Mouse (Mus musculus) central nervous system, embryonic 14 days (tissue): ENCODE results near the gene Vmn1r152. TPM values are rescaled to one million over a fixed set of nuclear protein-coding genes. Genes with fewer than 3 reads are reported as not detected.

Experiments
- polyA plus RNA-seq: library from polyadenylated mRNA; depleted of rRNA; stranded (reverse); fragments of >200 nt; gene quantifications from 2 replicates; pipeline ENCODE4 v1.2.3, GENCODE M21; 2012; rRNA removed

Vmn1r152 gene
- not detected in 2 replicates for polyA plus RNA-seq

DNA sequence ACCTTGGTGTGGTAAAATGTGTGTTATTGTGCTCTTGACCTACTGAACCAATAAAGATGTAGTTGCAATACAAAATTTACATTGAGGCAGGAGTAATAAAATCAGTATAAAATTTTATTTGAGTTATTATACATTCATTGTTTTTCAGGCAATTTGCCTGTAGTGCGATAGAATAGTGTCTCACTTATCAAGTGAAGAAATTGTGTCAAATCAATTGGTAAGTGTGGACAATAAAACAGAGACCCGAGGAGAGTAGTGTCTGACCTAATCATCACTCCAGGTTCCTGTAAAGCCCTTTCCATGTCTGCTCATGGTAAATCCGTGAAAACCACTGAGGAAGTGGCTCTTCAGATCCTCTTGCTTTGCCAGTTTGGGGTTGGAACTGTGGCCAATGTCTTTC is at the start of gene Vmn1r152:
Gene Vmn1r152, plus strand, starts transcription at position 301 of the 400 bp plus-strand sequence.

DNA sequence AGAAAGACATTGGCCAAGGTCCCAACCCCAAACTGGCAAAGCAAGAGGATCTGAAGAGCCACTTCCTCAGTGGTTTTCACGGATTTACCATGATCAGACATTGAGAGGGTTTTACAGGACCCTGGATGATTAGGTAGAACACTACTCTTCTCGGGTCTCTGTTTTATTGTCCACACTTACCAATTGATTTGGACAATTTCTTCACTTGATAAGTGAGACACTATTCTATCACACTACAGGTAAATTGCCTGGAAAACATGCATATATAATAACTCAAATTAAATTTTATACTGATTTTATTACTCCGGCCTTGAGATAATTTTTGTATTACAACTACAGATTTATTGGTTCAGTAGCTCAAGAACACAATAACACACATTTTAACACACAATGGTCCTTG is 23.2 kb upstream of the Vmn1r152 start, which contains the start of gene Vmn1r151:
Gene Vmn1r151, minus strand, starts transcription at position 101 of the 400 bp plus-strand sequence.

DNA sequence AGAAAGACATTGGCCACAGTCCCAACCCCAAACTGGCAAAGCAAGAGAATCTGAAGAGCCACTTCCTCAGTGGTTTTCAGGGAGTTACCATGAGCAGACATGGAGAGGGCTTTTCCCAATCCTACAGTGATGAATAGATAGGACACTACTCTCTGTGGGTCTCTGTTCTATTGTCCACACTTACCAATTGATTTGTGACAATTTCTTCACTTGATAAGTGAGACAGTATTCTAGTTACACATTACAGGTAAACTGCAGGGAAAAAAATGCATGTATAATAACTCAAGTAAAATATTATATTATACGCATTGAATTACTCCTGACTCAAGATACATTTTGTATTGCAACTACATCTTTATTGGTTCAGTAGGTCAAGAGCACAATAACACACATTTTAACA is 12.0 kb downstream of the Vmn1r152 start, which contains the start of gene Gm8677:
Gene Gm8677, minus strand, starts transcription at position 101 of the 400 bp plus-strand sequence.

DNA sequence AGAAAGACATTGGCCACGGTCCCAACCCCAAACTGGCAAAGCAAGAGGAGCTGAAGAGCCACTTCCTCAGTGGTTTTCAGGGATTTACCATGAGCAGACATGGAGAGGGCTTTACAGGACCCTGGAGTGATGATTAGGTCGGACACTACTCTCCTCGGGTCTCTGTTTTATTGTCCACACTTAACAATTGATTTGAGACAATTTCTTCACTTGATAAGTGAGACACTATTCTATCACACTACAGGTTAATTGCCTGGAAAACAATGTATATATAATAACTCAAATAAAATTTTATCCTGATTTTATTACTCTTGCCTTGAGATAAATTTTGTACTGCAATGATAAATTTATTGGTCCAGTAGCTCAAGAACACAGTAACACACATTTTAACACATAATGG is 42.5 kb downstream of the Vmn1r152 start, which contains the start of gene Gm4201:
Gene Gm4201, minus strand, starts transcription at position 101 of the 400 bp plus-strand sequence.

Other genes starting within 250 kb of the Vmn1r152 start
- not detected in 2 replicates for gene Gm4187, start 193.2 kb upstream of the Vmn1r152 start, polyA plus RNA-seq
- not detected in 2 replicates for gene Gm8660, start 151.9 kb upstream of the Vmn1r152 start, polyA plus RNA-seq
- not detected in 2 replicates for gene Vmn1r148, start 109.4 kb upstream of the Vmn1r152 start, polyA plus RNA-seq
- gene Vmn1r149, start 84.7 kb upstream of the Vmn1r152 start, polyA plus RNA-seq = not detected in 2 replicates
- not detected in 2 replicates for gene Gm10665, start 58.9 kb upstream of the Vmn1r152 start, polyA plus RNA-seq
- gene Vmn1r151, start 23.3 kb upstream of the Vmn1r152 start, polyA plus RNA-seq = not detected in 2 replicates
- gene Gm8677, start 11.9 kb downstream of the Vmn1r152 start, polyA plus RNA-seq = not detected in 2 replicates
- not detected in 2 replicates for gene Gm4201, start 42.4 kb downstream of the Vmn1r152 start, polyA plus RNA-seq
- gene Gm4565, start 65.2 kb downstream of the Vmn1r152 start, polyA plus RNA-seq = not detected in 2 replicates
- gene Vmn1r155, start 135.1 kb downstream of the Vmn1r152 start, polyA plus RNA-seq = not detected in 2 replicates
- not detected in 2 replicates for gene Gm8693, start 169.3 kb downstream of the Vmn1r152 start, polyA plus RNA-seq
- not detected in 2 replicates for gene Gm4567, start 196.7 kb downstream of the Vmn1r152 start, polyA plus RNA-seq
- gene Vmn1r157, start 238.7 kb downstream of the Vmn1r152 start, polyA plus RNA-seq = not detected in 2 replicates